Mouse (Mus musculus) liver, embryonic 11.5 days (tissue): ENCODE data around the gene Pla2r1. TPM values are rescaled to one million over a fixed set of nuclear protein-coding genes. Genes with fewer than 3 reads are reported as not detected.

Source experiments
- ATAC-seq: fragments of 200-750 bp; cut with Nextera tagmentation; replicated peaks from 2 replicates; pipeline ENCODE4 v1.8.0; 2017; ENCODE audit warnings: moderate number of reproducible peaks, mild to moderate bottlenecking, moderate TSS enrichment, moderate library complexity; ENCODE audit not compliant: low FRiP score
- DNase-seq: peaks from one replicate; pipeline ENCODE4 v3.0.0-alpha.2; 2017; ENCODE audit warnings: low spot score
- H3K27ac ChIP-seq: fragments of 300-500 bp; sonication (generic); 2 replicates; pipeline ENCODE4 v1.5.1; 2014; ENCODE audit warnings: mild to moderate bottlenecking, low read depth, low read length, control low read depth
- H3K27me3 ChIP-seq: fragments of 300-500 bp; sonication (generic); replicated peaks from 2 replicates; pipeline ENCODE4 v1.6.1; 2014; ENCODE audit warnings: low read length, mixed read lengths; ENCODE audit not compliant: control insufficient read depth, insufficient read depth
- H3K36me3 ChIP-seq: fragments of 300-500 bp; sonication (generic); 2 replicates; pipeline ENCODE4 v1.6.1; 2014; ENCODE audit warnings: mild to moderate bottlenecking, low read length, moderate library complexity, mixed read lengths; ENCODE audit not compliant: control insufficient read depth, insufficient read depth
- H3K4me1 ChIP-seq: fragments of 300-500 bp; sonication (generic); replicated peaks from 2 replicates; pipeline ENCODE4 v1.6.1; 2014; ENCODE audit warnings: low read length, mixed read lengths; ENCODE audit not compliant: control insufficient read depth, insufficient read depth
- H3K4me2 ChIP-seq: fragments of 300-500 bp; sonication (generic); 2 replicates; pipeline ENCODE4 v1.6.1; 2014; ENCODE audit warnings: mild to moderate bottlenecking, control low read depth, moderate library complexity
- H3K4me3 ChIP-seq: fragments of 300-500 bp; sonication (generic); 2 replicates; pipeline ENCODE4 v1.5.1; 2014; ENCODE audit warnings: low read depth, low read length, control low read depth
- H3K9ac ChIP-seq: fragments of 300-500 bp; sonication (generic); 2 replicates; pipeline ENCODE4 v1.6.1; 2014; ENCODE audit warnings: low read depth, low read length, control low read depth
- H3K9me3 ChIP-seq: fragments of 300-500 bp; sonication (generic); 2 replicates; pipeline ENCODE4 v1.6.1; 2016; ENCODE audit warnings: low read length, inconsistent platforms, mixed read lengths; ENCODE audit not compliant: control insufficient read depth
- WGBS: fragments of 180-500 bp; shearing (Covaris S2); extraction: QIAGEN DNeasy Blood & Tissue Kit; methylation state at CpG from one replicate; pipeline ENCODE4 v1.1.7; 2014; 5-methylcytosine and 5-hydroxymethylcytosine counted together
- polyA plus RNA-seq: library from polyadenylated mRNA; unstranded; fragments of >200 nt; fragmentation: Nextera tagmentation; extraction: Ambion mirVana; gene quantifications from 2 replicates; pipeline ENCODE4 v1.2.1, GENCODE M21; 2014

The Pla2r1 gene
- polyA plus RNA-seq, 1 experiment from 2014 or later = 0.58 TPM

GRCm38 (mm10) chr2:60407387-60407786, 145.7 kb downstream of the Pla2r1 start:
- no peak overlapping the region for H3K27ac ChIP-seq
- H3K36me3 ChIP-seq = no peaks in the 10 kb centered on the region
- no peaks in the 10 kb centered on the region for H3K9me3 ChIP-seq
- H3K4me3 ChIP-seq = no peak overlapping the region
- H3K4me1 ChIP-seq = no peaks in the 10 kb centered on the region
- 78% methylated on average over 2 of the region's 2 CpGs for WGBS
- H3K27me3 ChIP-seq = no peaks in the 10 kb centered on the region
- ATAC-seq (no peak), DNase-seq (no peak)
- H3K4me2 ChIP-seq = no peak overlapping the region
- no peak overlapping the region for H3K9ac ChIP-seq

- Histone ChIP-seq H3K4me3 (no peak overlapping the region), H3K27me3 (no peaks in the 10 kb centered on the region), H3K9me3 (no peaks in the 10 kb centered on the region), H3K9ac (no peak overlapping the region), H3K36me3 (no peaks in the 10 kb centered on the region), H3K4me1 (no peaks in the 10 kb centered on the region), H3K4me2 (no peak overlapping the region), H3K27ac (no peak overlapping the region)
- ATAC-seq (no peak), DNase-seq (no peak)
- 77% methylated on average over 5 of the region's 5 CpGs for WGBS
These were observed 147.7 kb downstream of the Pla2r1 start for GRCm38 (mm10) chr2:60405431-60405830.

DNA sequence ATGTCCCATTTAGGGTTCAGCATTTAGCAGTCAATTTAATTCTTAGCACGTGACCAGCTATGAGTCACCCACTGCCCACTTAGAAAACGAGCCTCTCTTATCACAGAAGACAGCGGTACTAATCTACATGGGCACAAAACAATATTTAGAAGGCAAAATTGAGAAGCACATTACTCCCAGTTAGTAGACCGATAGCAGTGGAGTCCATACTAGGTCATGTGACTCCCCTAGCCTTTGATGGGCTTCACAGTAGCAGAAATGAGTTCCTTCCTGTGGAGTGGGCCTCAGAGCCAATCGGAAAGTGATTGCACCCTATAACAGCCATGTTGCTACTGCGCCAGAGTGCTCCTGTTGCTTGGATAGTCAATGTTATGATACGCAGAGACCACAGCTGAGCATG, 148.3 kb downstream of the Pla2r1 start:
- Histone ChIP-seq H3K9ac (no peak overlapping the region), H3K27ac (no peak overlapping the region), H3K4me2 (no peak overlapping the region), H3K4me3 (no peak overlapping the region), H3K27me3 (no peaks in the 10 kb centered on the region), H3K9me3 (no peaks in the 10 kb centered on the region), H3K4me1 (no peaks in the 10 kb centered on the region), H3K36me3 (no peaks in the 10 kb centered on the region)
- 85% methylated on average over 7 of the region's 7 CpGs for WGBS
- no peak for DNase-seq
- ATAC-seq = no peak

DNA sequence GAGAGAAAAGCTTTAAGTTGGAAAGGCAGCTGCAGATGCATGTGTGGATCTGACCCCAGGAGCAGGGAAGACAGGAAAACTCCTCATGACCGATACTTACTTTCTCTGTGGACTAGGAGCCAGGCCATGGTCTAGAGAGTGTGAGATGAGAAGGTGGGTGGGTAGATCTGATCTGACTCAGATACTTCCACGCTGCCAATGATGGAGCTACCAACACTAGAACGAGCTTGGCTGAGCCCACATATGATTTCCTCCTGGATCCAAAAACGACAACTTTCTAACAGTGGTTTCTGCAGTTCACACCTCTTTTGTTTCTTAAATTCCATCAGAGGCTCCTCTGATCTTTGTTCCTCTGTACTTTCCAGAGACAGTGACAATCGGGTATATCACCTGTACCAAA, 151.4 kb downstream of the Pla2r1 start:
- Histone ChIP-seq H3K4me1 (no peaks in the 10 kb centered on the region), H3K36me3 (no peaks in the 10 kb centered on the region), H3K27me3 (no peaks in the 10 kb centered on the region), H3K9ac (no peak overlapping the region), H3K9me3 (no peaks in the 10 kb centered on the region), H3K4me3 (no peak overlapping the region), H3K27ac (no peak overlapping the region), H3K4me2 (no peak overlapping the region)
- DNase-seq (no peak), ATAC-seq (no peak)
- 66% methylated on average over 5 of the region's 5 CpGs for WGBS

GRCm38 (mm10) chr2:60393786-60394185, 159.3 kb downstream of the Pla2r1 start:
- no peaks in the 10 kb centered on the region for H3K27me3 ChIP-seq
- DNase-seq (no peak), ATAC-seq (no peak)
- no peaks in the 10 kb centered on the region for H3K4me1 ChIP-seq
- H3K9me3 ChIP-seq = no peaks in the 10 kb centered on the region
- H3K4me2 ChIP-seq = no peak overlapping the region
- H3K27ac ChIP-seq = no peak overlapping the region
- no peak overlapping the region for H3K4me3 ChIP-seq
- WGBS = 56% methylated on average over 6 of the region's 6 CpGs
- no peaks in the 10 kb centered on the region for H3K36me3 ChIP-seq
- H3K9ac ChIP-seq = no peak overlapping the region

DNA sequence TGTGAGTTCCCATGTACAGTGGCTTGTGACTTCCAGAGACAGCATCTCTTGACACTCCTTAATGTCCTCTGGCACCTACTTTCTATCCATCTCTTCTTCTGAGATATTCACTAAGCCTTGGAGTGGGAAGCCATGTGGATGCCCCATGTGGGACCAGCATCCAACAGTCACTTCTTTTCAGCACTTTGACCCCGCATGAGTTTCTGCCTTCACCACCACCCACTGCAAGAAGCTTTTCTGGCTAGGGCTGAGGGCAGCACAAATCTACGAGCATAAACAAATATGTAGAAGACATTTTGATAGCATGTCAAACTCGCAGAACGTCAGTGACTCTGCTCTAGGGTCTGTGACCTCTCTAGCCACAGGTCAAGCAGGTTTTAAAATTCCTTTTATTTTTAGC, 160.8 kb downstream of the Pla2r1 start:
- 61% methylated on average over 4 of the region's 4 CpGs for WGBS
- Histone ChIP-seq H3K36me3 (no peaks in the 10 kb centered on the region), H3K27me3 (no peaks in the 10 kb centered on the region), H3K4me2 (no peak overlapping the region), H3K9me3 (no peaks in the 10 kb centered on the region), H3K4me1 (no peaks in the 10 kb centered on the region), H3K4me3 (no peak overlapping the region), H3K27ac (no peak overlapping the region), H3K9ac (no peak overlapping the region)
- no peak for DNase-seq
- ATAC-seq = no peak

GRCm38 (mm10) chr2:60387363-60387762, 165.7 kb downstream of the Pla2r1 start:
- Histone ChIP-seq H3K4me1 (no peaks in the 10 kb centered on the region; the same call in 1 of the 2 replicates), H3K9me3 (no peaks in the 10 kb centered on the region), H3K9ac (no peak overlapping the region), H3K4me2 (no peak overlapping the region), H3K27ac (no peak overlapping the region), H3K4me3 (no peak overlapping the region), H3K36me3 (no peaks in the 10 kb centered on the region), H3K27me3 (0 out of 2 replicates have a peak, but pooled peaks cover 3% of the 10 kb centered on the region)
- WGBS = 54% methylated on average over 3 of the region's 3 CpGs
- no peak for ATAC-seq
- DNase-seq = no peak

DNA sequence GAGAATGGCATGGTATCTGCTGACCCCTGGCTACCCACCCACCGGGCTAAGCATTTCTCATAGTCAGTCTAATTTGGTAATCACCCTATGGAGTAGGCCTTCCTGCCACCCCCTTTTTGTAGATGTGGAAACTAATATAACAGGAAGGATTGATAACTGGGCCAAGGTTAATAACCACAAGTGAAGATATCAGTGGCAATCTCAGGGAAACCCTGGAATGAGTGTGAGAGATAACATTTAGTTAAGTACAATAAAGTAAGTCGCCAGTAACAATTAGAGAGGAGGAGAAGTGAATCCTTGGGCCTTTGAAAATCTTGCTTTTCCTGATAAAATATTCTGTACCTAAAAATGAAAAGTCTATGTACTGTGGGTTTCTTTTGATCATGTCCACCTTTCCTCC, 166.3 kb downstream of the Pla2r1 start:
- no peak overlapping the region for H3K9ac ChIP-seq
- H3K9me3 ChIP-seq = no peaks in the 10 kb centered on the region
- ATAC-seq = no peak
- 0 out of 2 replicates have a peak, but pooled peaks cover 3% of the 10 kb centered on the region for H3K27me3 ChIP-seq
- no peak overlapping the region for H3K4me3 ChIP-seq
- H3K27ac ChIP-seq = no peak overlapping the region
- no peaks in the 10 kb centered on the region; the same call in 1 of the 2 replicates for H3K4me1 ChIP-seq
- 52% methylated on average over 2 of the region's 2 CpGs for WGBS
- no peak for DNase-seq
- no peaks in the 10 kb centered on the region for H3K36me3 ChIP-seq
- H3K4me2 ChIP-seq = no peak overlapping the region

GRCm38 (mm10) chr2:60384763-60385085, 168.4 kb downstream of the Pla2r1 start:
- no peaks in the 10 kb centered on the region for H3K36me3 ChIP-seq
- H3K4me2 ChIP-seq = no peak overlapping the region
- no peak overlapping the region for H3K27ac ChIP-seq
- no peaks in the 10 kb centered on the region for H3K9me3 ChIP-seq
- no peak overlapping the region for H3K9ac ChIP-seq
- DNase-seq (no peak), ATAC-seq (no peak)
- no peak overlapping the region for H3K4me3 ChIP-seq
- H3K4me1 ChIP-seq = no peaks in the 10 kb centered on the region; the same call in 1 of the 2 replicates
- H3K27me3 ChIP-seq = 0 out of 2 replicates have a peak, but pooled peaks cover 3% of the 10 kb centered on the region
